Mouse (Mus musculus): ENCODE measurements at regions not wholly inside any gene's neighbourhood (a gene's known extent, or its start where the extent isn't known, plus 50 kb on each side); places are given as distances from the start of the nearest gene placed in this dataset.

DNA sequence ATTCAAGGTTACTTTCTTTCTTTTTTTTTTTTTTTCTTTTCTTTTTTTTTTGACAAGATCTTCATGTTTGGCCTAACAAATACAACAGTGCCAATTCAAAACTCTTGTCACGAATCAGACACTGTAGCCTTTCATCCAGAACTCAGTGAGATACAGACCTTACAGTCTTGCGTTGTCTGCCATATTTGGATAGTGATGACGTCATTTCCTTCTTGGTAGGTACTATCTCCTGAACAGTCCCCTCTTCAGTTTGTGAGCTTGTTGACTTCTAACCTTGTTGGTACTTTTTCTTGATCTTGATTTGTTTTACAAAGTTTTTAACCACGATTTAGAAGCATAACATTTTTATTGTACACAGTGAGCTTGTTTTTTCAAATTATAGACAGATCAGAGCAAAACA, 206.4 kb downstream of the Klf5 start:
- no peak for TF ChIP-seq HCFC1 (IDR thresholded peaks at IDR 0.05; ENCODE audit: low read depth, low read length)
- TF ChIP-seq CTCF (IDR thresholded peaks at IDR 0.05 in 2 of 3, conservative IDR thresholded peaks at IDR 0.05 in 1 of 3; ENCODE audit: control insufficient read depth in 1 of 3, insufficient read depth in 1 of 3, low read depth in 2 of 3, low read length in 3 of 3, poor library complexity in 1 of 3, severe bottlenecking in 1 of 3) = no peak
- TF ChIP-seq TAL1 (IDR thresholded peaks at IDR 0.05; ENCODE audit: low read length) = no peak
- TF ChIP-seq ZNF384 (IDR thresholded peaks at IDR 0.05; ENCODE audit: low read depth, low read length) = no peak
- no peak for TF ChIP-seq E2F4 (IDR thresholded peaks at IDR 0.05; ENCODE audit: borderline replicate concordance, low read depth, low read length)
- TF ChIP-seq UBTF (IDR thresholded peaks at IDR 0.05; ENCODE audit: borderline replicate concordance, insufficient read depth, low read depth, low read length) = no peak
- TF ChIP-seq MYB (IDR thresholded peaks at IDR 0.05; ENCODE audit: low read depth, low read length) = no peak
- no peak for TF ChIP-seq USF2 (IDR thresholded peaks at IDR 0.05; ENCODE audit: borderline replicate concordance in 1 of 2, insufficient read depth in 1 of 2, low read depth in 1 of 2, low read length in 2 of 2)
- no peak for TF ChIP-seq BHLHE40 (IDR thresholded peaks at IDR 0.05; ENCODE audit: borderline replicate concordance, low read depth, low read length)
- TF ChIP-seq ELF1 (IDR thresholded peaks at IDR 0.05; ENCODE audit: low read depth, low read length) = no peak
- no peak for TF ChIP-seq EP300 (IDR thresholded peaks at IDR 0.05; ENCODE audit: low read depth in 1 of 2, low read length in 2 of 2)
